Mouse (Mus musculus): ENCODE measurements at regions not wholly inside any gene's neighbourhood (a gene's known extent, or its start where the extent isn't known, plus 50 kb on each side); places are given as distances from the start of the nearest gene placed in this dataset.

GRCm38 (mm10) chr6:51329070-51329995, 103.1 kb upstream of the Nfe2l3 start:
- TF ChIP-seq CTCF (IDR thresholded peaks at IDR 0.05; ENCODE audit: control insufficient read depth, insufficient read depth, insufficient replicate concordance, low read depth, low read length) (no peak), POLR2A (IDR thresholded peaks at IDR 0.05; ENCODE audit: control insufficient read depth, low read depth, low read length) (no peak)
